Mouse (Mus musculus) hindbrain, embryonic 16.5 days (tissue): ENCODE measurements at regions not wholly inside any gene's neighbourhood (a gene's known extent, or its start where the extent isn't known, plus 50 kb on each side); places are given as distances from the start of the nearest gene placed in this dataset.

Experiments used
- ATAC-seq: fragments of 200-750 bp; cut with Nextera tagmentation; 2 replicates; pipeline ENCODE4 v1.8.0; 2017; ENCODE audit warnings: moderate TSS enrichment, moderate library complexity
- H3K27ac ChIP-seq: fragments of 300-500 bp; sonication (generic); 2 replicates; pipeline ENCODE4 v1.5.1; 2014; ENCODE audit warnings: low read depth, mild to moderate bottlenecking, control low read depth, low read length, moderate library complexity
- H3K27me3 ChIP-seq: fragments of 300-500 bp; sonication (generic); replicated peaks from 2 replicates; pipeline ENCODE4 v1.6.1; 2014; ENCODE audit warnings: low read length; ENCODE audit not compliant: control insufficient read depth, insufficient read depth
- H3K36me3 ChIP-seq: fragments of 300-500 bp; sonication (generic); 2 replicates; pipeline ENCODE4 v1.6.1; 2014; ENCODE audit warnings: mild to moderate bottlenecking, low read length, moderate library complexity, mixed read lengths; ENCODE audit not compliant: control insufficient read depth, insufficient read depth
- H3K4me1 ChIP-seq: fragments of 300-500 bp; sonication (generic); 2 replicates; pipeline ENCODE4 v1.6.1; 2014; ENCODE audit warnings: low read depth, low read length; ENCODE audit not compliant: control insufficient read depth, insufficient read depth
- H3K4me2 ChIP-seq: fragments of 300-500 bp; sonication (generic); 2 replicates; pipeline ENCODE4 v1.6.1; 2014; ENCODE audit warnings: mild to moderate bottlenecking, low read length, control low read depth, moderate library complexity
- H3K4me3 ChIP-seq: fragments of 300-500 bp; sonication (generic); 2 replicates; pipeline ENCODE4 v1.5.1; 2014; ENCODE audit warnings: mild to moderate bottlenecking, low read length, control low read depth, moderate library complexity
- H3K9ac ChIP-seq: fragments of 300-500 bp; sonication (generic); 2 replicates; pipeline ENCODE4 v1.6.1; 2014; ENCODE audit warnings: low read depth, mild to moderate bottlenecking, control low read depth, low read length, moderate library complexity
- H3K9me3 ChIP-seq: fragments of 300-500 bp; sonication (generic); 2 replicates; pipeline ENCODE4 v1.6.1; 2014; ENCODE audit warnings: mild to moderate bottlenecking, low read length, moderate library complexity; ENCODE audit not compliant: control insufficient read depth
- WGBS: fragments of 180-500 bp; shearing (Covaris S2); extraction: QIAGEN DNeasy Blood & Tissue Kit; methylation state at CpG from one replicate; pipeline ENCODE4 v1.1.7; 2014; 5-methylcytosine and 5-hydroxymethylcytosine counted together

- Histone ChIP-seq H3K36me3 (no peaks in the 10 kb centered on the region), H3K27me3 (no peaks in the 10 kb centered on the region), H3K4me1 (no peaks in the 10 kb centered on the region), H3K9ac (no peak overlapping the region), H3K4me3 (no peak overlapping the region), H3K27ac (no peak overlapping the region), H3K9me3 (no peaks in the 10 kb centered on the region), H3K4me2 (no peak overlapping the region)
- ATAC-seq: no peak
Measured at GRCm38 (mm10) chr3:64997552-64997951, 111.6 kb upstream of the Kcnab1 start.

- no peak overlapping the region for H3K4me2 ChIP-seq
- no peak overlapping the region for H3K9ac ChIP-seq
- no peak overlapping the region for H3K4me3 ChIP-seq
- ATAC-seq: no peak
- no peaks in the 10 kb centered on the region for H3K4me1 ChIP-seq
- H3K27me3 ChIP-seq: no peaks in the 10 kb centered on the region
- H3K36me3 ChIP-seq: no peaks in the 10 kb centered on the region
- WGBS: 78% methylated on average over 4 of the region's 4 CpGs
- H3K27ac ChIP-seq: no peak overlapping the region
- no peaks in the 10 kb centered on the region for H3K9me3 ChIP-seq
Measured at GRCm38 (mm10) chr3:65001131-65001530, 108.1 kb upstream of the Kcnab1 start.

- no peaks in the 10 kb centered on the region for H3K36me3 ChIP-seq
- no peaks in the 10 kb centered on the region for H3K9me3 ChIP-seq
- no peak overlapping the region for H3K27ac ChIP-seq
- H3K27me3 ChIP-seq: no peaks in the 10 kb centered on the region
- H3K4me2 ChIP-seq: no peak overlapping the region
- ATAC-seq: no peak
- no peak overlapping the region for H3K4me3 ChIP-seq
- H3K9ac ChIP-seq: no peak overlapping the region
- no peaks in the 10 kb centered on the region for H3K4me1 ChIP-seq
Measured at GRCm38 (mm10) chr3:65002578-65002977, 106.6 kb upstream of the Kcnab1 start.

- Histone ChIP-seq H3K4me2 (no peak overlapping the region), H3K36me3 (no peaks in the 10 kb centered on the region), H3K4me1 (no peaks in the 10 kb centered on the region), H3K9me3 (no peaks in the 10 kb centered on the region), H3K27me3 (no peaks in the 10 kb centered on the region), H3K4me3 (no peak overlapping the region), H3K27ac (no peak overlapping the region), H3K9ac (no peak overlapping the region)
- ATAC-seq: no peak
- WGBS: 68% methylated on average over 1 of the region's 1 CpGs
Measured at GRCm38 (mm10) chr3:65006127-65006526, 103.1 kb upstream of the Kcnab1 start.

- WGBS: 78% methylated on average over 3 of the region's 3 CpGs
- Histone ChIP-seq H3K4me3 (no peak overlapping the region), H3K27me3 (no peaks in the 10 kb centered on the region), H3K4me2 (no peak overlapping the region), H3K27ac (no peak overlapping the region), H3K36me3 (no peaks in the 10 kb centered on the region), H3K9me3 (no peaks in the 10 kb centered on the region), H3K4me1 (no peaks in the 10 kb centered on the region), H3K9ac (no peak overlapping the region)
- no peak for ATAC-seq
Measured at GRCm38 (mm10) chr3:65006565-65006964, 102.6 kb upstream of the Kcnab1 start.

- no peak for ATAC-seq
- WGBS: 76% methylated on average over 2 of the region's 2 CpGs
- H3K4me2 ChIP-seq: no peak overlapping the region
- H3K4me1 ChIP-seq: no peaks in the 10 kb centered on the region
- no peak overlapping the region for H3K27ac ChIP-seq
- no peak overlapping the region for H3K4me3 ChIP-seq
- no peak overlapping the region for H3K9ac ChIP-seq
- H3K27me3 ChIP-seq: no peaks in the 10 kb centered on the region
- no peaks in the 10 kb centered on the region for H3K9me3 ChIP-seq
- no peaks in the 10 kb centered on the region for H3K36me3 ChIP-seq
Measured at GRCm38 (mm10) chr3:65023876-65024275, 85.3 kb upstream of the Kcnab1 start.

GRCm38 (mm10) chr3:65037626-65038025 is 71.6 kb upstream of the Kcnab1 start:
- 80% methylated on average over 2 of the region's 2 CpGs for WGBS
- no peaks in the 10 kb centered on the region for H3K9me3 ChIP-seq
- H3K27me3 ChIP-seq: no peaks in the 10 kb centered on the region
- no peak overlapping the region for H3K4me2 ChIP-seq
- no peaks in the 10 kb centered on the region for H3K36me3 ChIP-seq
- no peak overlapping the region for H3K9ac ChIP-seq
- H3K27ac ChIP-seq: no peak overlapping the region
- no peak overlapping the region for H3K4me3 ChIP-seq
- ATAC-seq: no peak
- H3K4me1 ChIP-seq: no peaks in the 10 kb centered on the region

- no peak for ATAC-seq
- no peaks in the 10 kb centered on the region for H3K9me3 ChIP-seq
- no peaks in the 10 kb centered on the region for H3K27me3 ChIP-seq
- no peak overlapping the region for H3K27ac ChIP-seq
- no peak overlapping the region for H3K4me2 ChIP-seq
- no peak overlapping the region for H3K9ac ChIP-seq
- 86% methylated on average over 3 of the region's 3 CpGs for WGBS
- H3K4me1 ChIP-seq: no peaks in the 10 kb centered on the region
- H3K36me3 ChIP-seq: no peaks in the 10 kb centered on the region
- no peak overlapping the region for H3K4me3 ChIP-seq
Measured at GRCm38 (mm10) chr3:65047879-65048278, 61.3 kb upstream of the Kcnab1 start.

GRCm38 (mm10) chr3:65055401-65055800 is 53.8 kb upstream of the Kcnab1 start:
- H3K4me1 ChIP-seq: no peaks in the 10 kb centered on the region
- H3K9ac ChIP-seq: no peak overlapping the region
- WGBS: 50% methylated on average over 3 of the region's 3 CpGs
- H3K27ac ChIP-seq: no peak overlapping the region
- H3K36me3 ChIP-seq: no peaks in the 10 kb centered on the region
- peak; percentile 37; the same call in 1 of the 2 replicates for ATAC-seq
- H3K27me3 ChIP-seq: no peaks in the 10 kb centered on the region
- H3K4me2 ChIP-seq: no peak overlapping the region
- no peaks in the 10 kb centered on the region for H3K9me3 ChIP-seq
- no peak overlapping the region for H3K4me3 ChIP-seq
